Mouse (Mus musculus): Measurements from ENCODE around the gene Ccdc142.
A peak's percentile ranks its signal among the peaks of the same experiment; 100 is the strongest.

Ccdc142 gene

DNA sequence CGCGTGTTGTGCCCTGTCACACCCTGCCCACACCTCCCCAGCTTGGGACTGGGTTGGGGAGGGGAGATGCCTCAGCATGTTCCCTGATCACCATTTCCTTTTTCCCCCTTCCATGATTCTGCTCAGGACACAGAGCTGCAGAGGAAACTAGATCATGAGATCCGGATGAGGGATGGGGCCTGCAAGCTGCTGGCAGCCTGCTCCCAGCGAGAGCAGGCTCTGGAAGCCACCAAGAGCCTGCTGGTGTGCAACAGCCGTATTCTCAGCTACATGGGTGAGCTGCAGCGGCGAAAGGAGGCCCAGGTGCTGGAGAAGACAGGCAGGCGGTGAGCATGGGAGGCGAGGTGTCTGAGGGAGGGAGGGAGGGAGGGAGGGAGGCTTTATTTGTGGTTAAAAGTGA lies 44.4 kb downstream of the Ccdc142 start:
- Histone ChIP-seq H3K4me1 (replicated peaks; ENCODE audit: low read depth, low read length) (peaks cover 57% of the 10 kb centered on the region), H3K27me3 (ENCODE audit: insufficient read depth, low read length) (peaks cover 53% of the 10 kb centered on the region), H3K9me3 (ENCODE audit: low read length) (peaks cover 5% of the 10 kb centered on the region; the same call in 1 of the 2 replicates), H3K36me3 (ENCODE audit: insufficient read depth, low read length) (peaks cover 6% of the 10 kb centered on the region), H3K4me3 (replicated peaks; ENCODE audit: low read length) (peak overlapping the region; percentile 26; the same call in 1 of the 2 replicates)
- TF ChIP-seq NANOG (IDR thresholded peaks at IDR 0.05; ENCODE audit: borderline replicate concordance, low read length): no peak
- TF ChIP-seq CTCF (conservative IDR thresholded peaks at IDR 0.05; ENCODE audit: low read length): no peak
- no peak for TF ChIP-seq POU5F1 (IDR thresholded peaks at IDR 0.05; ENCODE audit: borderline replicate concordance, low read length)

- peaks cover 69% of the 10 kb centered on the region for H3K4me1 ChIP-seq (replicated peaks; ENCODE audit: low read depth, low read length)
- H3K9me3 ChIP-seq (ENCODE audit: low read length): no peaks in the 10 kb centered on the region
- peaks cover 6% of the 10 kb centered on the region for H3K36me3 ChIP-seq (ENCODE audit: insufficient read depth, low read length)
- peaks cover 49% of the 10 kb centered on the region for H3K27me3 ChIP-seq (ENCODE audit: insufficient read depth, low read length)
- no peak for TF ChIP-seq CTCF (conservative IDR thresholded peaks at IDR 0.05; ENCODE audit: low read length)
- no peak for TF ChIP-seq POU5F1 (IDR thresholded peaks at IDR 0.05; ENCODE audit: borderline replicate concordance, low read length)
- TF ChIP-seq NANOG (IDR thresholded peaks at IDR 0.05; ENCODE audit: borderline replicate concordance, low read length): no peak
- H3K4me3 ChIP-seq (replicated peaks; ENCODE audit: low read length): 0 out of 2 replicates have a peak overlapping the region, but pooled peaks have one; percentile 1
These were observed 45.9 kb downstream of the Ccdc142 start for GRCm38 (mm10) chr6:83147280-83147679.

- H3K27me3 ChIP-seq (ENCODE audit: insufficient read depth, low read length): peaks cover 65% of the 10 kb centered on the region
- no peak for TF ChIP-seq NANOG (IDR thresholded peaks at IDR 0.05; ENCODE audit: borderline replicate concordance, low read length)
- TF ChIP-seq CTCF (conservative IDR thresholded peaks at IDR 0.05; ENCODE audit: low read length): no peak
- TF ChIP-seq POU5F1 (IDR thresholded peaks at IDR 0.05; ENCODE audit: borderline replicate concordance, low read length): no peak
- peaks cover 6% of the 10 kb centered on the region for H3K36me3 ChIP-seq (ENCODE audit: insufficient read depth, low read length)
These were observed 50.3 kb downstream of the Ccdc142 start for GRCm38 (mm10) chr6:83151721-83152120.

GRCm38 (mm10) chr6:83153038-83153437 lies 51.6 kb downstream of the Ccdc142 start:
- Histone ChIP-seq H3K4me3 (replicated peaks; ENCODE audit: low read length) (no peak overlapping the region), H3K27me3 (ENCODE audit: insufficient read depth, low read length) (peaks cover 63% of the 10 kb centered on the region), H3K9me3 (ENCODE audit: low read length) (no peaks in the 10 kb centered on the region), H3K36me3 (ENCODE audit: insufficient read depth, low read length) (peaks cover 6% of the 10 kb centered on the region), H3K4me1 (replicated peaks; ENCODE audit: low read depth, low read length) (peaks cover 46% of the 10 kb centered on the region)
- TF ChIP-seq CTCF (conservative IDR thresholded peaks at IDR 0.05; ENCODE audit: low read length): no peak
- no peak for TF ChIP-seq POU5F1 (IDR thresholded peaks at IDR 0.05; ENCODE audit: borderline replicate concordance, low read length)
- TF ChIP-seq NANOG (IDR thresholded peaks at IDR 0.05; ENCODE audit: borderline replicate concordance, low read length): no peak

More at GRCm38 (mm10) chr6:83151721-83152120, 50.3 kb downstream of the Ccdc142 start:
- Histone ChIP-seq H3K4me1 (replicated peaks; ENCODE audit: low read depth, low read length) (peaks cover 58% of the 10 kb centered on the region), H3K4me3 (replicated peaks; ENCODE audit: low read length) (no peak overlapping the region), H3K9me3 (ENCODE audit: low read length) (no peaks in the 10 kb centered on the region)

- Histone ChIP-seq H3K4me3 (replicated peaks; ENCODE audit: low read length) (no peak overlapping the region), H3K4me1 (replicated peaks; ENCODE audit: low read depth, low read length) (peaks cover 46% of the 10 kb centered on the region), H3K27me3 (ENCODE audit: insufficient read depth, low read length) (peaks cover 61% of the 10 kb centered on the region), H3K36me3 (ENCODE audit: insufficient read depth, low read length) (peaks cover 6% of the 10 kb centered on the region), H3K9me3 (ENCODE audit: low read length) (no peaks in the 10 kb centered on the region)
- TF ChIP-seq POU5F1 (IDR thresholded peaks at IDR 0.05; ENCODE audit: borderline replicate concordance, low read length) (no peak), NANOG (IDR thresholded peaks at IDR 0.05; ENCODE audit: borderline replicate concordance, low read length) (no peak), CTCF (conservative IDR thresholded peaks at IDR 0.05; ENCODE audit: low read length) (no peak)
These were observed 52.1 kb downstream of the Ccdc142 start for GRCm38 (mm10) chr6:83153485-83153884.

GRCm38 (mm10) chr6:83155552-83156238 lies 54.3 kb downstream of the Ccdc142 start:
- no peaks in the 10 kb centered on the region; the same call in none of the 2 replicates for H3K36me3 ChIP-seq (ENCODE audit: insufficient read depth, low read length)
- TF ChIP-seq NANOG (IDR thresholded peaks at IDR 0.05; ENCODE audit: borderline replicate concordance, low read length) (no peak), POU5F1 (IDR thresholded peaks at IDR 0.05; ENCODE audit: borderline replicate concordance, low read length) (no peak), CTCF (conservative IDR thresholded peaks at IDR 0.05; ENCODE audit: low read length) (no peak)

GRCm38 (mm10) chr6:83156259-83156684 lies 54.9 kb downstream of the Ccdc142 start, which contains the start of the genes Wdr54 and 1700003E16Rik:
TSS of gene Wdr54 (minus strand) at chr6:83156397.
TSS of gene 1700003E16Rik (plus strand) at chr6:83156404.
- H3K9me3 ChIP-seq (ENCODE audit: low read length): no peaks in the 10 kb centered on the region
- H3K27me3 ChIP-seq (ENCODE audit: insufficient read depth, low read length): peaks cover 79% of the 10 kb centered on the region
- no peak for TF ChIP-seq CTCF (conservative IDR thresholded peaks at IDR 0.05; ENCODE audit: low read length)
- no peak for TF ChIP-seq NANOG (IDR thresholded peaks at IDR 0.05; ENCODE audit: borderline replicate concordance, low read length)
- no peak for TF ChIP-seq POU5F1 (IDR thresholded peaks at IDR 0.05; ENCODE audit: borderline replicate concordance, low read length)
- peak within 1 kb of the TSS; percentile 72 for H3K4me3 ChIP-seq (replicated peaks; ENCODE audit: low read length)
- peaks cover 38% of the 10 kb centered on the region for H3K4me1 ChIP-seq (replicated peaks; ENCODE audit: low read depth, low read length)
- H3K36me3 ChIP-seq (ENCODE audit: insufficient read depth, low read length): no peaks in the 10 kb centered on the region; the same call in none of the 2 replicates

More at GRCm38 (mm10) chr6:83155552-83156238, 54.3 kb downstream of the Ccdc142 start:
- peak overlapping the region; percentile 72 for H3K4me3 ChIP-seq (replicated peaks; ENCODE audit: low read length)
- peaks cover 74% of the 10 kb centered on the region for H3K27me3 ChIP-seq (ENCODE audit: insufficient read depth, low read length)
- H3K4me1 ChIP-seq (replicated peaks; ENCODE audit: low read depth, low read length): peaks cover 39% of the 10 kb centered on the region
- H3K9me3 ChIP-seq (ENCODE audit: low read length): no peaks in the 10 kb centered on the region

Data from E14TG2a.4 (cell line).